8 mouse cellular contexts compared by ENCODE assay signal in genomic region chr9:43801911-43802310, GRCm38 (mm10). TPM values are rescaled to one million over a fixed set of nuclear protein-coding genes. Genes with fewer than 3 reads are reported as not detected.
DNase-seq lines count a peak whose midpoint lies in the region; ATAC-seq and TF ChIP-seq lines count a peak whose summit lies in the region.

No protein-coding gene starts in this region.

- no peak overlapping the region for H3K4me3 ChIP-seq in ES-E14 (ENCODE audit: insufficient read depth in 1 of 2, low read depth in 1 of 2, low read length in 2 of 2, poor library complexity in 1 of 2, severe bottlenecking in 1 of 2)
- no peak overlapping the region for H3K4me3 ChIP-seq in bone marrow, adult 2 months (replicated peaks; ENCODE audit: control insufficient read depth, low read depth, low read length)
- no peak overlapping the region for H3K4me3 ChIP-seq in forebrain, embryonic 10.5 days
- H3K4me3 ChIP-seq in lung, postnatal 0 days (ENCODE audit: low read depth, low read length) = no peak overlapping the region

- H3K27ac ChIP-seq in ES-E14 (ENCODE audit: insufficient read depth, low read depth, low read length, poor library complexity, severe bottlenecking) = no peak overlapping the region
- H3K27ac ChIP-seq in bone marrow, adult 2 months (ENCODE audit: control insufficient read depth, insufficient read depth, low read depth, low read length, poor library complexity) = no peak overlapping the region
- H3K27ac ChIP-seq in forebrain, embryonic 10.5 days = peak overlapping the region; percentile 58
- H3K27ac ChIP-seq in lung, postnatal 0 days (ENCODE audit: low read length) = no peak overlapping the region

- DNase-seq in ES-E14 (ENCODE audit: low read depth, low spot score) = peak; percentile 34
- DNase-seq in forebrain, embryonic 10.5 days (ENCODE audit: extremely low spot score, low spot score) = peak; percentile 65
- DNase-seq in heart, postnatal 14 days = peak; percentile 79 to 86
- DNase-seq in layer of hippocampus, adult 11-12 months (ENCODE audit: low spot score) = peak; percentile 75
- peak; percentile 63 for DNase-seq in lung, postnatal 0 days (ENCODE audit: low spot score)
- DNase-seq in retina, postnatal 7 days (ENCODE audit: low read depth, low spot score) = peak; percentile 56
- no peak for DNase-seq in c-Kit-positive CD71-positive TER-119-positive erythroid progenitor cells, embryonic 14.5 days (ENCODE audit: low spot score)

- no peak overlapping the region for H3K4me2 ChIP-seq in lung, postnatal 0 days (replicated peaks; ENCODE audit: low read depth, low read length)

- peaks cover 3% of the 10 kb centered on the region; the same call in 1 of the 2 replicates for H3K36me3 ChIP-seq in ES-E14 (ENCODE audit: control insufficient read depth, insufficient read depth, low read length, poor library complexity, severe bottlenecking)
- H3K36me3 ChIP-seq in forebrain, embryonic 10.5 days (replicated peaks) = peaks cover 95% of the 10 kb centered on the region
- H3K36me3 ChIP-seq in lung, postnatal 0 days (ENCODE audit: insufficient read depth, low read length) = no peaks in the 10 kb centered on the region

- ATAC-seq in lung, postnatal 0 days = peak; percentile 74

- WGBS in bone marrow, adult 2 months = 55% methylated on average over 5 of the region's 5 CpGs
- WGBS in forebrain, embryonic 10.5 days = 31% methylated on average over 5 of the region's 5 CpGs
- WGBS in lung, postnatal 0 days = 30% methylated on average over 5 of the region's 5 CpGs

- TF ChIP-seq CTCF in bone marrow, adult 2 months (IDR thresholded peaks at IDR 0.05; ENCODE audit: control insufficient read depth, insufficient read depth, low read length) = peak; percentile 70
- TF ChIP-seq CTCF in lung, postnatal 0 days (IDR thresholded peaks at IDR 0.05) = peak; percentile 94

- in situ Hi-C loops in ES-E14 (cut with MboI; ENCODE audit: low sequenced_read_pairs in 2 of 2, unreplicated experiment in 2 of 2) = no loop called here

- no peaks in the 10 kb centered on the region for H3K9me3 ChIP-seq in ES-E14 (ENCODE audit: control insufficient read depth, insufficient read depth, low read depth, low read length)
- no peaks in the 10 kb centered on the region for H3K9me3 ChIP-seq in forebrain, embryonic 10.5 days
- H3K9me3 ChIP-seq in lung, postnatal 0 days (ENCODE audit: low read length) = no peaks in the 10 kb centered on the region

- H3K9ac ChIP-seq in ES-E14 (ENCODE audit: insufficient read depth, low read depth, low read length, poor library complexity, severe bottlenecking) = 0 out of 2 replicates have a peak overlapping the region, but pooled peaks have one; percentile 1
- H3K9ac ChIP-seq in lung, postnatal 0 days (replicated peaks; ENCODE audit: low read depth) = no peak overlapping the region

- intact Hi-C loops in heart, postnatal 14 days (cut with DNase I) = loop anchor here (1.0 to 5.0 kb wide), 3 partner anchors 57 to 515 kb away; no protein-coding TSS in a partner anchor

- no peak for TF ChIP-seq EP300 in lung, postnatal 0 days (IDR thresholded peaks at IDR 0.05)

- peaks cover 4% of the 10 kb centered on the region for H3K27me3 ChIP-seq in forebrain, embryonic 10.5 days (ENCODE audit: poor library complexity, severe bottlenecking)
- H3K27me3 ChIP-seq in lung, postnatal 0 days (replicated peaks; ENCODE audit: insufficient read depth, low read length) = no peaks in the 10 kb centered on the region

- H3K4me1 ChIP-seq in ES-E14 (ENCODE audit: control insufficient read depth in 2 of 2, insufficient read depth in 2 of 2, low read length in 2 of 2, poor library complexity in 1 of 2) = peaks cover 0 to 14% of the 10 kb centered on the region in 2 experiments; a peak in 1 of 4 replicates
- H3K4me1 ChIP-seq in bone marrow, adult 2 months (ENCODE audit: control insufficient read depth, insufficient read depth, low read length) = no peaks in the 10 kb centered on the region
- H3K4me1 ChIP-seq in forebrain, embryonic 10.5 days = peaks cover 32% of the 10 kb centered on the region
- no peaks in the 10 kb centered on the region for H3K4me1 ChIP-seq in lung, postnatal 0 days (ENCODE audit: insufficient read depth, low read depth, low read length)

- no peak for TF ChIP-seq POLR2A in bone marrow, adult 2 months (IDR thresholded peaks at IDR 0.05; ENCODE audit: borderline replicate concordance, control insufficient read depth, low read depth, low read length)

TF ChIP-seq in ES-E14, 5 proteins besides CTCF, POLR2A, EP300 and RAD21:
- TF ChIP-seq MAFK (IDR thresholded peaks at IDR 0.05; ENCODE audit: insufficient read depth, low read depth, low read length) (no peak), ZNF384 (IDR thresholded peaks at IDR 0.05; ENCODE audit: low read depth, low read length) (no peak), CHD2 (IDR thresholded peaks at IDR 0.05; ENCODE audit: low read depth, low read length) (no peak), ZC3H11A (IDR thresholded peaks at IDR 0.05; ENCODE audit: borderline replicate concordance, low read depth, low read length) (peak; percentile 91; the same call in 1 of the 2 replicates)

RNA-seq across cellular contexts. Expression of gene Nectin1, which starts 58.1 kb away (rescaled TPM):
- total RNA-seq in ES-E14 (2012; rRNA removed) = 12.9 and 13.0 TPM in 2 replicates
- polyA plus RNA-seq in bone marrow, adult 2 months (2011; ENCODE audit: insufficient read depth, insufficient read length, low replicate concordance, missing spikeins) = 0.29 and 0.87 TPM in 2 replicates
- polyA plus RNA-seq in forebrain, embryonic 10.5 days (2016; fragmentation: Nextera tagmentation; extraction: Ambion mirVana) = 7.4 and 7.6 TPM in 2 replicates
- 1 to 10 TPM; 5.4 to 6.0 TPM for total RNA-seq in heart, postnatal 14 days (2021)
- 8.2 and 10.2 TPM in 2 replicates for polyA plus RNA-seq in lung, postnatal 0 days (2015; fragmentation: Nextera tagmentation; extraction: Ambion mirVana)
